Mouse (Mus musculus): ENCODE results near the gene Ttc7b. TPM values are rescaled to one million over a fixed set of nuclear protein-coding genes. Genes with fewer than 3 reads are reported as not detected.

Gene Ttc7b
- polyA plus RNA-seq, 1 experiment, result 18.2 TPM

DNA sequence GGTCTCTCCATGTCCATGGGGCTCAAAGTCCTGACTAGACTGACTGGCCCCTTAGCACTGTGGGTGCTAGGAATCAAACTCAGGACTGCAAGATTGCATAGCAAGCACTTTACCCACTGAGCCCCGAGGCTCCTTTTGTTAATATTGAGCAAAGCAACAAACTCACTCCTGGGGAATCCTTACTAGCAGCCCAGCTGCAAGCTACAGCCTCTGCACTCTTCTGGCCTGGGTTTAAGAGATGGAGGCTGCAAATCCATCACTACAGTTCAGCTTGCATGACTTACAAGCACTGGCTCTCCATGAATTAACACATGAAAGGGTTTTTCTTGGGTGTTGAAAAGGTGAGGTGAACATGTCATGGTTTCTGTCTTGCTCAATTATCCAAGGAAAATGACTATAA is 142.8 kb downstream of the Ttc7b start:
- Histone ChIP-seq H3K4me2 (ENCODE audit: low read depth) (peak overlapping the region; percentile 67), H3ac (ENCODE audit: control insufficient read depth, insufficient read length) (no peak overlapping the region), H3K36me3 (ENCODE audit: control insufficient read depth, insufficient read depth) (peaks cover 13% of the 10 kb centered on the region), H3K4me3 (no peak overlapping the region), H3K79me2 (ENCODE audit: control insufficient read depth, insufficient read depth) (no peaks in the 10 kb centered on the region), H3K27me3 (ENCODE audit: control insufficient read depth, insufficient read depth, insufficient read length) (no peaks in the 10 kb centered on the region)
- TF ChIP-seq MYOG (IDR thresholded peaks at IDR 0.05; ENCODE audit: control insufficient read depth in 1 of 3, insufficient read depth in 1 of 3, insufficient read length in 2 of 3, low read depth in 2 of 3) (no peak), MYOD1 (IDR thresholded peaks at IDR 0.05; ENCODE audit: control insufficient read depth in 1 of 3, insufficient read length in 2 of 3, low read depth in 2 of 3) (no peak), E2F4 (IDR thresholded peaks at IDR 0.05; ENCODE audit: insufficient read depth) (no peak)

DNA sequence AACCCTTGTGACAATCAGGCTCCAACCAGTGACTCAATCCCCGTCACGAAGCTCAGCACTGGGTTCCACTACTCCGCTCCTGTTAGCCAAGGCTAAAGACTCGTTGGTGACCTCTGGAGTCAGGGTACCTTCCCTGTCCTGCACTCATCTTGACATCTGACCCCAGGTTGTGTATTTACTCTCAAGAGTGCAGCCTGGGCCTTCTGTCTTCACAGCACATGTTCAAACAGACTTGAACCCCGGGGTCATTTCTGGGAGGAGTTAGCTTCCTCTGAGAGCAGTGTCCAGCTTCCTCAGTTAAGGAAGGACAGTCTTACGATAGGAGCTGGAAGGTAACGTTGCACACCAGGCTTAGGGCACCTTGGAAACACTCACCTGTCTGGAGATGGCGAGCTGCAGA is 144.8 kb downstream of the Ttc7b start:
- H3K36me3 ChIP-seq (ENCODE audit: control insufficient read depth, insufficient read depth), result no peaks in the 10 kb centered on the region
- no peak overlapping the region for H3K4me3 ChIP-seq
- H3K27me3 ChIP-seq (ENCODE audit: control insufficient read depth, insufficient read depth, insufficient read length), result no peaks in the 10 kb centered on the region
- no peak for TF ChIP-seq TCF12 (IDR thresholded peaks at IDR 0.05; ENCODE audit: insufficient read depth, poor library complexity, severe bottlenecking)
- no peak for TF ChIP-seq MAX (IDR thresholded peaks at IDR 0.05; ENCODE audit: low read depth)
- no peak for TF ChIP-seq POLR2AphosphoS2 (IDR thresholded peaks at IDR 0.05; ENCODE audit: insufficient read length, low read depth)
- no peak for TF ChIP-seq CEBPB (IDR thresholded peaks at IDR 0.05; ENCODE audit: insufficient read depth, poor library complexity, severe bottlenecking)
- TF ChIP-seq POLR2A (IDR thresholded peaks at IDR 0.05; ENCODE audit: insufficient read length, low read depth), result no peak
- TF ChIP-seq MYOD1 (IDR thresholded peaks at IDR 0.05; ENCODE audit: control insufficient read depth in 1 of 3, insufficient read length in 2 of 3, low read depth in 2 of 3), result no peak
- no peak for TF ChIP-seq USF1 (IDR thresholded peaks at IDR 0.05; ENCODE audit: low read depth)
- no peak for TF ChIP-seq REST (IDR thresholded peaks at IDR 0.05; ENCODE audit: insufficient read depth, insufficient read length)
- no peak for TF ChIP-seq MYOG (IDR thresholded peaks at IDR 0.05; ENCODE audit: control insufficient read depth in 1 of 3, insufficient read depth in 1 of 3, insufficient read length in 2 of 3, low read depth in 2 of 3)
- no peak for TF ChIP-seq TCF3 (IDR thresholded peaks at IDR 0.05; ENCODE audit: insufficient read length, low read depth)
- TF ChIP-seq SRF (IDR thresholded peaks at IDR 0.05; ENCODE audit: control insufficient read depth, insufficient read length, low read depth), result no peak
- TF ChIP-seq E2F4 (IDR thresholded peaks at IDR 0.05; ENCODE audit: insufficient read depth), result no peak
- H3ac ChIP-seq (ENCODE audit: control insufficient read depth, insufficient read length), result no peak overlapping the region
- H3K79me2 ChIP-seq (ENCODE audit: control insufficient read depth, insufficient read depth), result no peaks in the 10 kb centered on the region
- H3K4me2 ChIP-seq (ENCODE audit: low read depth), result no peak overlapping the region

DNA sequence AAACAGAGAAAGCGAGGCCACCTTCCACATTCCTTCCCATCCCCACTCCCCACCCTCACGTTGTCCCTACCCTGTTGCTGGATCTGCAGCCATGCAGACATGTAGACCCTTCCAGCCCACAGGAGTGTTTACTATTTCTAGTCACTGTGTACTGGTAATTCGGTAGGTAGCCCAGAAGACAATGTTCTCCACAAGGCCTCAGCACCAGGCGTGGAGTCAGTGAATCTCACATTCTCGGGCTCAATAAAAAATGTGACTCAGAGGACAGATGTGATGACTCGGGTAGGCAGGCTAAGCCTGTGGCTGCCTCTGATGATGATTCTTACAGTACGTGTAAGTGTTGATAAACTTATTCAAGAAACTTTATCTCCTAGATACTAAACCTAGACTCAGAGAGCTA is 147.8 kb downstream of the Ttc7b start:
- Histone ChIP-seq H3K36me3 (ENCODE audit: control insufficient read depth, insufficient read depth) (no peaks in the 10 kb centered on the region), H3K79me2 (ENCODE audit: control insufficient read depth, insufficient read depth) (no peaks in the 10 kb centered on the region), H3ac (ENCODE audit: control insufficient read depth, insufficient read length) (no peak overlapping the region), H3K4me2 (ENCODE audit: low read depth) (peak overlapping the region; percentile 35), H3K4me3 (no peak overlapping the region), H3K27me3 (ENCODE audit: control insufficient read depth, insufficient read depth, insufficient read length) (no peaks in the 10 kb centered on the region)
- TF ChIP-seq MYOD1 (IDR thresholded peaks at IDR 0.05; ENCODE audit: control insufficient read depth in 1 of 3, insufficient read length in 2 of 3, low read depth in 2 of 3), result peak in 1 of 3 experiments; percentile 42
- peak in 2 of 3 experiments; percentile 10 to 29 for TF ChIP-seq MYOG (IDR thresholded peaks at IDR 0.05; ENCODE audit: control insufficient read depth in 1 of 3, insufficient read depth in 1 of 3, insufficient read length in 2 of 3, low read depth in 2 of 3)
- TF ChIP-seq E2F4 (IDR thresholded peaks at IDR 0.05; ENCODE audit: insufficient read depth), result no peak

DNA sequence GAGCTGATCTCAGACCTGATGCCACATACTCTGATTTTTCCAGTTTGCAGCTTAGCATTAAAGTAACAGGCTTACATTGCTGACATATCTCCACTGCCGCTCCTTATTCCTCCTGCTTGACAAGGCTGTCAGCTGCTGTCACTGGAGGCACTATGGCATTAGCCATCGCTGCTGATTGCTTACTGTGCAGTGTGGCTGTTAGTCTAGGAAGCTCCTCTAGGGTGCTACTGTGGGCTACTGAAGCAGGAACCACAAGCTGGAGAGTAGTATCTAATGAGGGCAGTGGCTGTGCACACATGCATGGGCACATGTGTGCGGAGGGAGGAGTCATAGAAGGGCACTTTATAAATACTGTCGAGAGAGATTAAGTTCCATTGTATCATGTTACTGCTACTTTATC is 148.6 kb downstream of the Ttc7b start:
- Histone ChIP-seq H3K27me3 (ENCODE audit: control insufficient read depth, insufficient read depth, insufficient read length) (no peaks in the 10 kb centered on the region), H3K4me2 (ENCODE audit: low read depth) (no peak overlapping the region), H3K4me3 (no peak overlapping the region), H3K79me2 (ENCODE audit: control insufficient read depth, insufficient read depth) (no peaks in the 10 kb centered on the region), H3K36me3 (ENCODE audit: control insufficient read depth, insufficient read depth) (no peaks in the 10 kb centered on the region), H3ac (ENCODE audit: control insufficient read depth, insufficient read length) (no peak overlapping the region)
- no peak for TF ChIP-seq E2F4 (IDR thresholded peaks at IDR 0.05; ENCODE audit: insufficient read depth)
- TF ChIP-seq MAX (IDR thresholded peaks at IDR 0.05; ENCODE audit: low read depth), result no peak
- TF ChIP-seq REST (IDR thresholded peaks at IDR 0.05; ENCODE audit: insufficient read depth, insufficient read length), result no peak
- TF ChIP-seq POLR2AphosphoS2 (IDR thresholded peaks at IDR 0.05; ENCODE audit: insufficient read length, low read depth), result no peak
- TF ChIP-seq MYOG (IDR thresholded peaks at IDR 0.05; ENCODE audit: control insufficient read depth in 1 of 3, insufficient read depth in 1 of 3, insufficient read length in 2 of 3, low read depth in 2 of 3), result peak in 2 of 3 experiments; percentile 9 to 66
- TF ChIP-seq POLR2A (IDR thresholded peaks at IDR 0.05; ENCODE audit: insufficient read length, low read depth), result no peak
- TF ChIP-seq MYOD1 (IDR thresholded peaks at IDR 0.05; ENCODE audit: control insufficient read depth in 1 of 3, insufficient read length in 2 of 3, low read depth in 2 of 3), result peak in 2 of 3 experiments; percentile 27 to 59
- no peak for TF ChIP-seq TCF3 (IDR thresholded peaks at IDR 0.05; ENCODE audit: insufficient read length, low read depth)
- TF ChIP-seq CEBPB (IDR thresholded peaks at IDR 0.05; ENCODE audit: insufficient read depth, poor library complexity, severe bottlenecking), result no peak
- no peak for TF ChIP-seq TCF12 (IDR thresholded peaks at IDR 0.05; ENCODE audit: insufficient read depth, poor library complexity, severe bottlenecking)
- TF ChIP-seq SRF (IDR thresholded peaks at IDR 0.05; ENCODE audit: control insufficient read depth, insufficient read length, low read depth), result no peak
- no peak for TF ChIP-seq USF1 (IDR thresholded peaks at IDR 0.05; ENCODE audit: low read depth)

DNA sequence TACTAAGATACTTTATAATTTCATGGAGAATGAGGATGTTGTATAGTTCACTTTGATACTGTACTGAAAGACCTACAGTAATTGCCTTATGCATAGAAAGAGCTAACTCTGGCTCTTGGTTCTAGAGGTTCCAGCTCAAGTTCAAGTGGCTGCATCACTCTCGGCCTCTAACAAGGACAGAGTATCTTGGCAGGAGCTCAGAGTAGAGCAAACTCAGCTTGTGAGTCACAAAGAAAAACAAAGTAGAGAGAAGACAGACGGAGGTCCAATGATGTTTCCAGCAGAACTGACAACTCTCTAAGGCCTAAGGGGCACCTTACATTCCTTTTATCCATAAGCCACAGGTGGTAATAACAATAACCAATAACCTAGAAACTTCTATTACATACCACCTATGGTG is 150.8 kb downstream of the Ttc7b start:
- H3K36me3 ChIP-seq (ENCODE audit: control insufficient read depth, insufficient read depth), result no peaks in the 10 kb centered on the region
- no peaks in the 10 kb centered on the region for H3K27me3 ChIP-seq (ENCODE audit: control insufficient read depth, insufficient read depth, insufficient read length)
- TF ChIP-seq REST (IDR thresholded peaks at IDR 0.05; ENCODE audit: insufficient read depth, insufficient read length) (no peak), USF1 (IDR thresholded peaks at IDR 0.05; ENCODE audit: low read depth) (no peak), SRF (IDR thresholded peaks at IDR 0.05; ENCODE audit: control insufficient read depth, insufficient read length, low read depth) (no peak), MYOD1 (IDR thresholded peaks at IDR 0.05; ENCODE audit: control insufficient read depth in 1 of 3, insufficient read length in 2 of 3, low read depth in 2 of 3) (no peak), TCF3 (IDR thresholded peaks at IDR 0.05; ENCODE audit: insufficient read length, low read depth) (no peak), MYOG (IDR thresholded peaks at IDR 0.05; ENCODE audit: control insufficient read depth in 1 of 3, insufficient read depth in 1 of 3, insufficient read length in 2 of 3, low read depth in 2 of 3) (no peak), CEBPB (IDR thresholded peaks at IDR 0.05; ENCODE audit: insufficient read depth, poor library complexity, severe bottlenecking) (no peak)
- H3ac ChIP-seq (ENCODE audit: control insufficient read depth, insufficient read length), result no peak overlapping the region
- no peak overlapping the region for H3K4me3 ChIP-seq
- no peak overlapping the region for H3K4me2 ChIP-seq (ENCODE audit: low read depth)
- H3K79me2 ChIP-seq (ENCODE audit: control insufficient read depth, insufficient read depth), result no peaks in the 10 kb centered on the region
